Mouse (Mus musculus): ENCODE measurements around the gene Gm32687.
"Not testable (repeated sequence)": the region's sequence is repeated elsewhere in the genome, so short reads cannot be mapped to it uniquely, and the experiment has no call there.

Gene Gm32687

GRCm38 (mm10) chr10:81863409-81864407 lies at the start of gene Gm32687:
Gm32687 (plus strand) TSS chr10:81863934.
- not testable (repeated sequence) for DNase-seq (ENCODE audit: inconsistent ontology term)

- not testable (repeated sequence) for DNase-seq (ENCODE audit: inconsistent ontology term)
These were observed 17.5 kb upstream of the Gm32687 start for GRCm38 (mm10) chr10:81846219-81846618.

- DNase-seq (ENCODE audit: inconsistent ontology term) = not testable (repeated sequence)
These were observed 66.4 kb downstream of the Gm32687 start, which contains the start of gene Zfp781 for GRCm38 (mm10) chr10:81929842-81930743. Zfp781 (minus strand) TSS chr10:81930480.

Data from Muller cell, postnatal 12 days (primary cell).